Mouse (Mus musculus) cerebellum, postnatal 25 days (tissue): ENCODE measurements around the gene Ncoa5.

ENCODE experiments used
- DNase-seq, 2 experiments: peaks; one replicate each; pipeline ENCODE4 v3.0.0; 2021; ENCODE audit warnings: mixed read lengths in 2 of 2

The Ncoa5 gene

GRCm38 (mm10) chr2:164994156-164994555, 40.5 kb downstream of the Ncoa5 start:
- DNase-seq: peak; percentile 63 to 72

- DNase-seq: peak in 1 of 2 experiments; percentile 29
These were observed 42.9 kb downstream of the Ncoa5 start for GRCm38 (mm10) chr2:164991808-164992207.

GRCm38 (mm10) chr2:164991111-164991510, 43.6 kb downstream of the Ncoa5 start:
- peak in 1 of 2 experiments; percentile 11 for DNase-seq

GRCm38 (mm10) chr2:164988777-164989176, 45.9 kb downstream of the Ncoa5 start:
- no peak for DNase-seq

- DNase-seq: peak; percentile 85 to 87
These were observed 48.2 kb downstream of the Ncoa5 start for GRCm38 (mm10) chr2:164986371-164987027.

GRCm38 (mm10) chr2:164985962-164986361, 48.7 kb downstream of the Ncoa5 start:
- DNase-seq: peak in 1 of 2 experiments; percentile 61

GRCm38 (mm10) chr2:164979749-164980148, 54.9 kb downstream of the Ncoa5 start:
- no peak for DNase-seq

- peak; percentile 51 to 74 for DNase-seq
These were observed 59.1 kb downstream of the Ncoa5 start for GRCm38 (mm10) chr2:164975611-164976010.

GRCm38 (mm10) chr2:164972646-164973045, 62.0 kb downstream of the Ncoa5 start:
- no peak for DNase-seq

- DNase-seq: peak; percentile 88 to 91
These were observed 64.0 kb downstream of the Ncoa5 start for GRCm38 (mm10) chr2:164970631-164971196.

- peak; percentile 64 to 78 for DNase-seq
These were observed 65.3 kb downstream of the Ncoa5 start for GRCm38 (mm10) chr2:164969348-164969781.

GRCm38 (mm10) chr2:164968451-164968851, 66.2 kb downstream of the Ncoa5 start:
- DNase-seq: peak; percentile 76 to 78

- peak; percentile 91 to 94 for DNase-seq
These were observed 66.8 kb downstream of the Ncoa5 start for GRCm38 (mm10) chr2:164967761-164968440.

GRCm38 (mm10) chr2:164967193-164967592, 67.5 kb downstream of the Ncoa5 start:
- DNase-seq: peak; percentile 69 to 72

GRCm38 (mm10) chr2:164966381-164966780, 68.3 kb downstream of the Ncoa5 start:
- no peak for DNase-seq

- DNase-seq: no peak
These were observed 69.7 kb downstream of the Ncoa5 start for GRCm38 (mm10) chr2:164964981-164965380.

GRCm38 (mm10) chr2:164964242-164964894, 70.3 kb downstream of the Ncoa5 start:
- DNase-seq: no peak

- DNase-seq: peak in 1 of 2 experiments; percentile 34
These were observed 72.5 kb downstream of the Ncoa5 start for GRCm38 (mm10) chr2:164962183-164962580.

GRCm38 (mm10) chr2:164961506-164962182, 73.0 kb downstream of the Ncoa5 start:
- peak; percentile 89 to 94 for DNase-seq

- peak; percentile 87 to 91 for DNase-seq
These were observed 73.8 kb downstream of the Ncoa5 start, which contains the start of gene Slc12a5 for GRCm38 (mm10) chr2:164960716-164961441. TSS of gene Slc12a5 (plus strand) at chr2:164960802.

GRCm38 (mm10) chr2:164957548-164958315, 76.9 kb downstream of the Ncoa5 start:
- DNase-seq: no peak
